Mouse (Mus musculus): ENCODE data around the gene Cfl2.

Cfl2 gene

GRCm38 (mm10) chr12:54830574-54830973 is 32.1 kb downstream of the Cfl2 start:
- peak; percentile 91 for DNase-seq (ENCODE audit: low spot score)

- DNase-seq (ENCODE audit: low spot score): no peak
Measured at GRCm38 (mm10) chr12:54829876-54830275, 32.8 kb downstream of the Cfl2 start.

GRCm38 (mm10) chr12:54828043-54828442 is 34.6 kb downstream of the Cfl2 start:
- DNase-seq (ENCODE audit: low spot score): no peak

GRCm38 (mm10) chr12:54825202-54825601 is 37.5 kb downstream of the Cfl2 start:
- DNase-seq (ENCODE audit: low spot score): peak; percentile 28

DNA sequence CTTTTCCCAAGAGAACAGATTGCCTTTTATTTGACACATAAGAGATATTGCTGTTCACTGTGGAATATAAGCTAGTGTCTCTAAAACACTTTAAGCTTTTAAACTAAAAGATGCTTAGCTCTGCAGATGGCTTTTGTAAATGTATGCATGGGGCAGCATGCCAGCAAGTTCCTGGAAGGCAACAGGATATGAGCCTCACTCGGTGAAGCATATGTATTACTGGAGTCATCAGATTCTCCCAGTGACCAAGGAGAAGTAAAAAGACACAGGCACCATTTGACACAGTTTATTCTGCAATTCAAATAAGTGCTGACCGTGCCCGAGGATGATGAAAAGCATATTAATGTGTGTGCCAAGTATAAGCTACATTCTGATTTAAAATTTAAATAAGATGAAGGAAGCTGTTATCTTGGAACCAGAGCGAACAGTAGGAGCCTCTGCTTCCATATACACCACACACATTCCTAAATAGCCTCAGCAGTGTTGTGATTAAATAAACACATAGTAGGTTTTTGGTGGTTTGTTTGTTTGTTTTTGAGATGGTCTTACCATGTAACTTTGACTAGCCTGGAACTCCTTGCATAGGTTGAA is 39.7 kb downstream of the Cfl2 start:
- DNase-seq (ENCODE audit: low spot score): no peak

DNA sequence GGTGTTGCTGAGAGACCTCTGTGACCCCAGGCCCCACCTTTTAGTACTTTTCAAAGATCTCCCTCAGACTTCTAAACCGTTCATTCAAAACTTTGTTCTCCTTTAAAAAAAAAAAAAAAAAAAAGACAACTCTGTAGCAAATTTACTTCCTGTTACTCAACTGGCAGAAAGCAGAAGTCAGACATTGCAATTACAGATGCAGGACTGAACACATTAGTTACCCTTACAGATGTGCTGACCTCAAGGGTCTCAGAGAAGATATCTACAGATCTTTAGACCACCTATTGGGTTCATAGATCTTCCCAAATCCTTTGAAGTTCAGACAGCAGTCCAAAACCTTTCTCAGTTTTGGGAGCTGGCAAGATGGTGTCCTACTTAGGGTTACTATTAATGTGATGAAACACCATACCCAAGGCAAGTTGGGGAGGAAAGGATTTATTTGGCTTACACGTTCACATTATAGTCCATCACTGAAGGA is 42.0 kb downstream of the Cfl2 start:
- DNase-seq (ENCODE audit: low spot score): no peak

DNA sequence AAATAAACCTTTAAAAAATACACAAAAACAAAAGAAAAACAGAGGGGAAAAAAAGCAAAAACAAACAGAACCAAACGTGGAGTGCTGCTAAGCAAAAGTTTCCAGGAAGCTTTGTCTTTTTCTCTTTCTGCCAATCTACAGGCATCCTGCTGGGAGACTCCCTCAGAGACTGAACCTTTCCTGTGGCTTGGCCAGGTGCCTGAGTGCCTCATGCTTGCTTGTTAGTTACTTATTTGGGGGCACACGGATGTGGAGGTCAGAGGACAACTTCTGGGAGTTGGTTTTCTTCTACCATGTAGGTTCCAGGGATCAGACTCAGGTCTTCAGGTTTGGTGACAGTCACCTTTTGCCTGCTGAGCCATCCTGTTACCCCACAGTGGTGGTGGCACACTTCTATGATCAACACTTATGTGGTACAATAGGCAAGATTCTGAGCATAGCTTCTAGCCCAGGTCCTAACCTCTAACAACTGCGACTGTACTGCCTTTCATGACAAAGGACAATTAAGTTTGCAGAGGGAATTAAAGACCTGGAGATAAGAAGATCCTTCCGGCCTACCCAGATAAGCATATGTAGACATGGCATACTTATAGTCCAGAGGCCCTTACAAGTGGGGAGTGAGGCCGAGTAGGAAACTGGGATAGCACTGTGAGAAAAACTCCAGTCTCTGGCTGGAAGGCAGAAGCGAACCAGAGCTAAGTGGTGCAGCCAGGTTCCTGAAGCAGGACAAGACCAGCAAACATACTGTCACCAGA is 43.3 kb downstream of the Cfl2 start:
- no peak for DNase-seq (ENCODE audit: low spot score)

DNA sequence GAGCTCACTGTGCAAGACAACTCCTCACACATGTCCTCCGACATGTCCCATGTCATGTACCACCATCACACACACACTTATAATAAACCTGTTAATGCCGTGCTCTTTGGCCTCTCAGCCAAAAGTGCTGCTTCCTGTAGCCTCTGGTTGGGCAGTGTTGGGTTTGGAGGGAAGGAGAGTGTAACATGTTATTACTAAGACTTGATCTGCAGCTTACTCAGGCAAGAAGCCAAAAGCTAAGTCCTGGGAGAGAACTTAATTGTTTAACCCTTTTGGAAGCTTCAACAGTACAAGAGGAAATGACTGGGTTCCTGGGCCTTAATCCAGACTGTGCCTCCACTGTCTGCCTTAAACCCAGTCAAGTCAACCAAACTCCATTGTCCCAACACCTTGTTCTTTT is 52.5 kb downstream of the Cfl2 start:
- no peak for DNase-seq (ENCODE audit: low spot score)

All from embryo, embryonic 10 days (tissue).